ENCODE assay signal across 8 mouse cellular contexts in genomic region chr17:35469842-35470751, GRCm38 (mm10). TPM values are rescaled to one million over a fixed set of nuclear protein-coding genes. Genes with fewer than 3 reads are reported as not detected.
DNase-seq lines count a peak whose midpoint lies in the region; ATAC-seq and TF ChIP-seq lines count a peak whose summit lies in the region.

Gene H2-Q10, plus strand, starts transcription at chr17:35470089.

- H3K4me2 ChIP-seq in embryonic facial prominence, embryonic 12.5 days (replicated peaks): peak within 1 kb of the TSS; percentile 86
- H3K4me2 ChIP-seq in intestine, embryonic 15.5 days (replicated peaks): peak within 1 kb of the TSS; percentile 92
- H3K4me2 ChIP-seq in liver, embryonic 15.5 days: peak within 1 kb of the TSS; percentile 41
- H3K4me2 ChIP-seq in stomach, embryonic 15.5 days: peak within 1 kb of the TSS; percentile 86

- 3% methylated on average over 79 of the region's 80 CpGs for WGBS in lung, adult 2 months
- 2% methylated on average over 80 of the region's 80 CpGs for WGBS in embryonic facial prominence, embryonic 12.5 days
- WGBS in intestine, embryonic 15.5 days: 1% methylated on average over 80 of the region's 80 CpGs
- 3% methylated on average over 80 of the region's 80 CpGs for WGBS in liver, embryonic 15.5 days (ENCODE audit: insufficient replicate concordance)
- WGBS in stomach, embryonic 15.5 days: 1% methylated on average over 74 of the region's 80 CpGs

- TF ChIP-seq CTCF in lung, adult 2 months (IDR thresholded peaks at IDR 0.05; ENCODE audit: insufficient read depth, low read length): no peak

- H3K4me1 ChIP-seq in lung, adult 2 months (ENCODE audit: control insufficient read depth, insufficient read depth, low read length): no peaks in the 10 kb centered on the region
- peaks cover 5% of the 10 kb centered on the region for H3K4me1 ChIP-seq in embryonic facial prominence, embryonic 12.5 days
- H3K4me1 ChIP-seq in intestine, embryonic 15.5 days (replicated peaks): peaks cover 11% of the 10 kb centered on the region; the same call in 1 of the 2 replicates
- no peaks in the 10 kb centered on the region for H3K4me1 ChIP-seq in liver, embryonic 15.5 days (replicated peaks)
- H3K4me1 ChIP-seq in stomach, embryonic 15.5 days: peaks cover 11% of the 10 kb centered on the region; the same call in 1 of the 2 replicates

- no peak for TF ChIP-seq POLR2A in lung, adult 2 months (IDR thresholded peaks at IDR 0.05; ENCODE audit: borderline replicate concordance, extremely low read depth, low read depth, low read length)

- no peaks in the 10 kb centered on the region for H3K36me3 ChIP-seq in embryonic facial prominence, embryonic 12.5 days
- H3K36me3 ChIP-seq in intestine, embryonic 15.5 days: no peaks in the 10 kb centered on the region
- H3K36me3 ChIP-seq in liver, embryonic 15.5 days (replicated peaks): no peaks in the 10 kb centered on the region
- no peaks in the 10 kb centered on the region for H3K36me3 ChIP-seq in stomach, embryonic 15.5 days

- H3K9me3 ChIP-seq in embryonic facial prominence, embryonic 12.5 days: no peaks in the 10 kb centered on the region
- no peaks in the 10 kb centered on the region for H3K9me3 ChIP-seq in intestine, embryonic 15.5 days
- H3K9me3 ChIP-seq in liver, embryonic 15.5 days (replicated peaks): no peaks in the 10 kb centered on the region
- no peaks in the 10 kb centered on the region for H3K9me3 ChIP-seq in stomach, embryonic 15.5 days

- no peak within 1 kb of the TSS for H3K27ac ChIP-seq in embryonic facial prominence, embryonic 12.5 days
- no peak within 1 kb of the TSS for H3K27ac ChIP-seq in intestine, embryonic 15.5 days
- H3K27ac ChIP-seq in liver, embryonic 15.5 days (replicated peaks): peak within 1 kb of the TSS; percentile 78
- no peak within 1 kb of the TSS for H3K27ac ChIP-seq in stomach, embryonic 15.5 days

- H3K9ac ChIP-seq in embryonic facial prominence, embryonic 12.5 days: peak within 1 kb of the TSS; percentile 49
- H3K9ac ChIP-seq in intestine, embryonic 15.5 days: peak within 1 kb of the TSS; percentile 31
- H3K9ac ChIP-seq in liver, embryonic 15.5 days: no peak within 1 kb of the TSS
- H3K9ac ChIP-seq in stomach, embryonic 15.5 days: no peak within 1 kb of the TSS

- H3K4me3 ChIP-seq in lung, adult 2 months (replicated peaks; ENCODE audit: extremely low read depth, low read depth, low read length): no peak within 1 kb of the TSS
- peak within 1 kb of the TSS; percentile 48 for H3K4me3 ChIP-seq in embryonic facial prominence, embryonic 12.5 days
- peak within 1 kb of the TSS; percentile 43 for H3K4me3 ChIP-seq in intestine, embryonic 15.5 days (replicated peaks)
- peak within 1 kb of the TSS; percentile 44 for H3K4me3 ChIP-seq in liver, embryonic 15.5 days (replicated peaks)
- peak within 1 kb of the TSS; percentile 42 for H3K4me3 ChIP-seq in stomach, embryonic 15.5 days (replicated peaks)

- H3K27me3 ChIP-seq in embryonic facial prominence, embryonic 12.5 days: peaks cover 30% of the 10 kb centered on the region
- peaks cover 20% of the 10 kb centered on the region for H3K27me3 ChIP-seq in intestine, embryonic 15.5 days (replicated peaks)
- H3K27me3 ChIP-seq in liver, embryonic 15.5 days: peaks cover 27% of the 10 kb centered on the region
- H3K27me3 ChIP-seq in stomach, embryonic 15.5 days (replicated peaks): peaks cover 20% of the 10 kb centered on the region

- no peak for ATAC-seq in embryonic facial prominence, embryonic 12.5 days (ENCODE audit: insufficient number of reproducible peaks, insufficient read depth, low FRiP score, low TSS enrichment)
- peak; percentile 84 for ATAC-seq in intestine, embryonic 15.5 days
- ATAC-seq in liver, embryonic 15.5 days (ENCODE audit: insufficient read depth): peak; percentile 85
- ATAC-seq in stomach, embryonic 15.5 days (ENCODE audit: insufficient read depth, low FRiP score, low read depth): peak; percentile 56; the same call in 1 of the 2 replicates

- no peak for DNase-seq in lung, adult 2 months
- DNase-seq in lung, postnatal 25 days (ENCODE audit: low spot score): no peak
- no peak for DNase-seq in cerebellum, adult 9-11 months
- DNase-seq in adipocyte (ENCODE audit: low spot score): no peak

RNA-seq across cellular contexts. Expression of gene H2-Q10, which starts in this region (rescaled TPM):
- 11.4 and 12.9 TPM in 2 replicates for polyA plus RNA-seq in lung, adult 2 months (2012; rRNA removed)
- polyA plus RNA-seq in embryonic facial prominence, embryonic 12.5 days (2016; fragmentation: Nextera tagmentation; extraction: Ambion mirVana): 0.11 and 0.17 TPM in 2 replicates
- polyA plus RNA-seq in intestine, embryonic 15.5 days (2015; fragmentation: Nextera tagmentation; extraction: Ambion mirVana): 38.8 and 51.7 TPM in 2 replicates
- 322 and 403 TPM in 2 replicates for polyA plus RNA-seq in liver, embryonic 15.5 days (2015; fragmentation: Nextera tagmentation; extraction: Ambion mirVana)
- polyA plus RNA-seq in stomach, embryonic 15.5 days (2015; fragmentation: Nextera tagmentation; extraction: Ambion mirVana): 16.3 and 29.3 TPM in 2 replicates

Comparison
In these comparisons a context has a peak if more than half of its experiments do, and no peak if none do; other contexts are left out.
1. RNA of gene H2-Q10 (polyA plus RNA-seq): 322 to 403 TPM in liver, embryonic 15.5 days, 38.8 to 51.7 TPM in intestine, embryonic 15.5 days, 16.3 to 29.3 TPM in stomach, embryonic 15.5 days and 11.4 to 12.9 TPM in lung, adult 2 months; 0.11 to 0.17 TPM in embryonic facial prominence, embryonic 12.5 days; every median in the first group is over 10 times any median in the second.
2. H3K4me2 ChIP-seq: peak in every context shown above with its lines; median percentile 92 in intestine, embryonic 15.5 days; 86 in embryonic facial prominence, embryonic 12.5 days; 86 in stomach, embryonic 15.5 days; 41 in liver, embryonic 15.5 days.
3. H3K9ac ChIP-seq: peak in embryonic facial prominence, embryonic 12.5 days (single experiment) and intestine, embryonic 15.5 days (single experiment); none in liver, embryonic 15.5 days (single experiment) and stomach, embryonic 15.5 days (single experiment).